Mouse (Mus musculus): ENCODE data around the gene Plxnd1.

The Plxnd1 gene

DNA sequence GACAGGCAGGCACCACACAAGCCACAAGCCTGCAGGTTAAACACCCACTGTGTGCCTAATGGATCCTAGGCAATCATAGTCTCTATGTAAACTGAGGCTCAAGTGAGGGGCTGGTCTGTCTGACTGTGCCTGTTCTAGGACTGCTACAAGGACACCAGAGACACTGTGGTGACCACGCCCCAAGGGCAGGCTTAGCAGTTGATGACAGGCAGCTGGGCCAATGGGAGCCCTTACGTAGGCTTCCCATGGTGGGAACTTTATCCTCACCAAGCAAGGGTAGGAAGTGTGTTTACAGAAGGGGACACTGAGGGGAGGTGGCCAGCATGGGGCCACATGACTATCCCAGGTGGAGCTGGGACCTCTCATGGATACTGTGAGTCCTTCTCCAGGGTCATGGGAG lies 4.4 kb upstream of the Plxnd1 start:
- no peak for DNase-seq (ENCODE audit: low read depth, low spot score)

DNA sequence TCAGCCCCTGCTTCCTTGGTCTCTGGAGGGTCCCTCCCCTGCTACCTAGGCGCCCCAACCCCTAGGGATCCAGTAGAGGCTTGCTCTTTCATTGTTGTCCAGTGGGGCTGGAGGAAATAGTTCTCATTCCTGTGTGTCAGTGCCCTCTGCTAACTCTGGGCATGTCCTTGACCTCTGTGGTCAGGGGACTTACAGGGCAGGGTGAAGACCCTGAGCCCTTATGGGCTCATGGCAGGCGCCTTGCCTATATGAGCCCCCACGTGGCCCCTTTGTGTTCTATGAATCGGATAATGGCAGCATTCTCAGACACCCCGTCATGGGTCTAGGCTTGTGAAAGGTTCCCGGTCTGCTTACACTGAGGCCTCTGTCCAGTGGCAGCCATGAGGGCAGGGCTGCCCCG lies 4.0 kb upstream of the Plxnd1 start:
- DNase-seq (ENCODE audit: low read depth, low spot score): no peak

DNA sequence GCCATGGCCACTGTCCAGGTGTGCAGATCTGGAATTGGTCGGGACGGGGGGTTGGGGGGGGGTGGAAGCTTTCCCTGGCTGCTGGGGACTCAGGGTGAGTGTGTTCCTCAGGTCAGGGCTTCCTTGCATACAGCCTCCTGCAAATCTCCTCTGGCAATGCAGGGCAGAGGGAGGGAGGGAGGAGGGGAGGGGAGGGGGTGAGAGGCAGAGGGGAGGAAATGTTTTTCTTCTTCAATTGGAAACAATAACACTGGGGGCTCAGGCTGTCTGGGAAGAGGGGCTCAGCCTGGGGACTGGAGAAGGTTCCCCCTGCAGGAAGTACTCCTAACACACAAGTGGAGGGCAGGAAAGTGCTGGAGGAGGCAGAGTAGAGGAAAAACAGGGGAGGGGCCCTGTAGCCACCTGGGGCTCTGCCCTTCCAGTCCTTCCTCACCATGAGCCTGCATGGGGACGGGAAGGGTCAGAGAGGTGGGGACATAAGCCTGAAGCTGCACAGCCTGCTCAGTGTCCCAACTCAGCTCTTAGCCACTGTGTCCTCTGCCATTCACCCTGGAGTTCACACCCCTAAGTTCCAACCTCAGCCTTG lies 3.0 kb upstream of the Plxnd1 start:
- no peak for DNase-seq (ENCODE audit: low read depth, low spot score)

DNA sequence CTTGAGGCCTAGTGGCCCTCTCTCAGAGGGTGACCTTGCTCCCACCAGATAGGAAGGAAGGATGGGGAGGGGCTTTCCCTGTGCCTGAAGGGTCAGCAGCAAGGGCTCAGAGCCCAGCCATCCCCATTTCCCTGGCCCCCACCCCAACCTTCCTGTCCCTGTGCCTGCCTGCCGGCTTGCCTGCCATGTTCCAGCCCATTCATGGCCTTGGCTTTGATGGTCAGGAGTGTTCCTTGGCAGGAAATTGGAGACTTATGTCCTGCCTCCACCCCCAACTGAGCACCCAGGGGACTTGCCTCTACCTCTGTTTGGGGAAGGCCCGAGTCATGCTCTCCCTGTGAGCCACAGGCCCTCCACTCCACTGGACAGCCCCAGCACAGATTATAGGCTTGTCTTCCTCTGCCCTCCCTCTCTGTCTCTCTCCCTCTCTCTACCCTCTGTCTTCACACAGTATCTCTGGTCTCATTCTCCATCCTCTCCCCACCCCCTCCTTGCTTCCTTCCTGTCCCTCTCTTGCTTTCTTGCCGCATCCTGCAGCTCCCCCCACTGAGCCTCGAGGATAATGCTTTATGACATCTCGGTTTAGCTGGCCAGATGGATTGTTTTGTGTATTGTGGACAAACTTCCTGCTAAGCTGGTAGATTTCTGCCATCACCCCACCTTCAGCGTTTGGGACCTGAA lies 1.5 kb upstream of the Plxnd1 start:
- peak; percentile 64 for DNase-seq (ENCODE audit: low read depth, low spot score)

DNA sequence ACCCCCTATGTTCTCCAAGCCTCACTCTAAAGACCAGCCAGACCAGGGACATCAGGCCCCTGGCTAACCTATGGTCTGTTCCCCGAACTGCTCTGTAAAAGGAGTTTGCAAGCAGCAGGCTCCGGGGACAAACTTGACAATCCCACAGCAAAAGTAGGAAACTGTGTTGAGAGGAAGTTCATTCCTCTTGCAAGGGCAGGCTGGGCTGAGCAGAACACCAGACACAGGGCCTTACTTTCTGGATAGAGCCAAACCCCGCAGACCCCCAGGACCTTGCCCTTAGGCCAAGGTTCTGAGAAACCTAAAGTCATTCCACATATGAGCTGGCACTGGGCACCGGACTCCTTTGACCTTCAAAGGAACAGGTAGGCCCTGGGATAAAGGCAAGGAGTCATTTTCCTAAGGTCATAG lies 731 bp upstream of the Plxnd1 start:
- DNase-seq (ENCODE audit: low read depth, low spot score): peak; percentile 26

DNA sequence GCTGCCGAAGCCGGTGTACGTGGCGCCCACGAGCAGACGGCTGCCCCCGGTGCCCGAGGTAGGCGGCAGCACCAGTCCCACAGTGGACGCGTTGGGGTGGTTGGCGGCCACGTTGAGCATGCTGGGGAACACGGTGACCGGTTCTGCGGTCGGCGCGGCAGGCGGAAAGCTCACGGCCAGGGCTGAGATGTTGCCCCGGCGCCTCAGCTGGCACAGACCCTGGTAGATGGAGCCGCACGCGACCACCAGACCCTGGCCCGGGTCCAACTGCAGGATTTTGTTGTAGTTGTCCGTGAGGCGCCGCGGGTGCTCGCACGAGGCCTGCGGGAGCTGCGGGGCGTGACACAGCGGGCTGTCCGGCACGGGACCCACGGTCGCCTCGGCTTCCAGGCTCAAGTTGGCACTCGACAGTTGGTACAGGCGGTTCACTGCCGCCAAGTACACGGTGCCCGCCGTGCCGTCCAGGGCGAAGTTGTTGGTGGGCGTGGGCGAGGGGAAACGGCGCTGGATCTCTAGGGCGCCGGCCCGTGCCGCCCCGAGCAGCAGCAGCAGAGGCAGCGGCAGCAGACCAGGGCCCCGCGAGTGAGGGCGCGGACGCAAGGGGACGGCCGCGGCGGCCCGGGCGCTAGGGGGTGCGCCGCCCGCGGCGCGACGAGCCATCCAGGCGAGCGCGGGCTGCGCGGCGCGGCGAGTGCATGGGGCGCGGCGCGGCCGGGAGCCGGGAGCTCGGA lies 494 bp downstream of the Plxnd1 start:
- DNase-seq (ENCODE audit: low read depth, low spot score): peak; percentile 45

DNA sequence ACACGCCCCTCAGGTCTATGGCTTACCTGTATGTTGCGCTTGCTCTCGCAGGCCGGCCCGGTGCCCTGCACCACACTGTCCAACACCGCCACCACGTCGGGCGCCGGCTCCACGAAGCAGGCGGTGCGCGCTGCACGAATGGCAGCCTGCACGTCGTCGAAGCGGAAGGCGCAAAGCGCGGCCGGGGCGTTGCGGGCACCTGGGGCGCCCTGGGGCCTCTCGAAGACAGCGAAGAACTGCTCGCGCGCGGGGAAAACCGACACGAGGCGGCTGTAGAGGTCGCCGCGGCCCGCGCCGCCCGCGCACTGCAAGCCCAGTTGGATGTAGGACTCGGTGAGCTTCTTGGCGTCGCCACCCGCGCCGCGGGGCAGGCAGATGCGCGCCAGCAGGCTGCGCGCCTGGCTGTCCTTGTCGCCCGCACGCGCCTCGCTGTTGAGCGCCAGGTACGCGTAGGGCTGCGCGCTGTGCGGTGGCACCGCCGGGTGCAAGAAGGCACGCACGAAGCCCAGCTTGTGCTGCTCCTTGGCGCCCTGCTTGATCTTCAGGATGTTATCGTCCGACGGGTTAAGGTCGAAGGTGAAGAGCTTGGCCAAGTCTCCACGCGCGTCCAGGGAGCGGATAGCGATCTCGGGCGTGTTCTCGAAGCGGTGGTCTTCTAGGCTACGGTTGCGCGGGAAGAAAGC lies 1.2 kb downstream of the Plxnd1 start:
- DNase-seq (ENCODE audit: low read depth, low spot score): peak; percentile 61

DNA sequence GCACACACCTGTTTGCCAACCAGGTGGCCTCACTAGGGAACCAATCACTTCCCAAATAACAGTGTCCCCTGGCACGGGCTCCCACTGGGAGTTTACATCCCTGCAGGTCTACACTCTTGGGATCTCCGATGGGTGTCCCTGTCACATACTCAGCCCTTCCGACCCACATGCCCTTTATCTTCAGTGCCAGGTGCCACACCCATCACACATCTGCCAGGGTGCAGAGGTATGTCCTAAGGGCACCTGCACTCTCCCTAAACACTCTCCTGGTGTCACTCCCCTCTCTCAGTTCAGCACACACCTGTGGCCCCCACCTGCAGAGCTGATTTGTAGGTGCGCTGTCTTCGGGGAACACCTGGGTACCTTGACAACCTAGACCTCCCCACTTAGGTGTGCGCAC lies 1.8 kb downstream of the Plxnd1 start:
- no peak for DNase-seq (ENCODE audit: low read depth, low spot score)

DNA sequence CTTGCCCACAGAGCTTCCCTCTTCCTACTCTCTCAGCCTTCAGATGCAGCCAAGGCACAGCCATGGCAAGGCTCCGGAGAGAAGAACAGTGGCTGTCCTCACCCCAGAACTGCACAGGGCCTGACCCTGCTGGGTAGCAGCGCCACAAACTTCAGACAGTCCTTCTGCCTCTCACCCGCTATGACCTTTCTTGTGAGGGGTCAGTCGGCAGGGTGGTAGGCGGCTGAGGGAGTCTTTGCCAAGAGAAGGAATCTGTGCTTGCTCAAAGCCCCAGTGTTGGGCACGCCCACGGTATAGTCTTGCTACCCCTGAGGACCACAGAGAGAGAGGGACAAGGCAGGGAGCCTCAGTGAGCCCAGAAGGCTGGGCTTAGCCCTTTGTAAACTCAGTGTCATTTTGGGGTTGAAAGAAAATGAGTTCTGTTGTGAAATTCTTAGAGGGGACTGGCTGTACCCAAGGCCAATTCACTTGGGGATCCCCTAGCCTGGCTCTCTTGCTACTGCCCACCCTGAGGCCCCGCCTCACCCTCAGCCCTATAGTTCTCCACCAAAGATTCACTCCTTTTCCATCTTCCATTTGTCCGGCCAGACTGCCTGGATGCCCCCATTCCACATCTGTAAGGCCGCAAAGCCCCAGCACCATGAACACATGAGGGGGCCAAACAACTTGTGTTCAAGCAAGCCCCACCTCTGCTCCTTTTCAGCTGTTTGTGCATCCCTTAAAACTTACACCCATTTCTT lies 2.8 kb downstream of the Plxnd1 start:
- no peak for DNase-seq (ENCODE audit: low read depth, low spot score)

DNA sequence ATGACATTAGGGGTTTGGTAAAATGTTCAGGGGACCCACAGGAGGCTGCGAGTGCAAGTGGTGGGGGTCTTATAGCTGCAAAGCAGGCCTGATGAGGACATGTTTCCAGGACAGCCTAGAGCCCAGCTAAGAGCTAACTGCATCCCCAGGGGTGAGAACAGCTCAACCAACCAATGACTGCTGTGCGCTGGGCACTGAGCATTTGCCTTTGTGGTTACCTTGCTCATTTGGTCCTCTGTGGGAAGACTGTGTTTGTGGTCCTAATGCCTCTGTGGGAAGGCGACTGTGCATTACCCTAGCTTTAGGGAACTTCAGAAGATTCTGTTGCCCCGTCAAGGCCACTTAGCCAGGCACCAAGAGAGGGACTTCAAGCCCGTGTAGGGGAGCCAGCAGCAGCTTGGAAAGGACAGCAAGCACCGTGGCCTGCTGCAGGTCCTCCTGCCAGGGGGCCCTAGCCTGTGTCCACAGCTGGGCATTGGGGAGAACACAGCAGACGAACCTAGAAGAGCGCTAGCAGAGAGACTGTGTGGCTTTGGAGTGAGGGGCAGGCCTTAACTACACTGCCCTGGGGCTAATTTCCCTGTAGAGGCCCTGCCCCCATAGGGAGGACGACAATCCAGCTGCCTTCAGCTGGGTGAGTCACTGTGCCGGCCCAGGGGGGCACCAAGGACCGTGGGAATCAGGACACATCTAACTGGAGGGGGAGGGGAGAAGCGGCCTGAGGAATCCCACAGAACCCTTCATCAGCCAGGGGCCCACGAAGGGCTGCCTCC lies 3.5 kb downstream of the Plxnd1 start:
- DNase-seq (ENCODE audit: low read depth, low spot score): no peak

DNA sequence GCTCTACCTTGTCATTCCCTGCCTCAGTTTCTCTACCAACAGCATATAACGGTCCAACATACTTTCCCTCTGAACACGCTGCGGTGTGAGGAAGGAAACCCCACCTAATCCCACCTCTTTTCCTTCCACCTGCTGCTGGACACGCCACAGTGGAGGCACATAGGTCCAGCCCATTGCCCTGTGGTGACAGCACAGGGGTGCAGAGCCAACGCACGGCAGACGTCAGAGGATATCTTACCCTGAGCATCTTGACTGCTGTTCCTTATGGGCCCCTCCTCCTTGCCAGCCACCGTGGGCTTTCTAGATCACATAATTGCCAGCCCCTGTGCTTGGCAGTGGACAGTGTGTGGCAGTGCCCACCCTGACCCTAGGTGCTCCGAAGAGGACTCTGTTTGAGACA lies 4.3 kb downstream of the Plxnd1 start:
- DNase-seq (ENCODE audit: low read depth, low spot score): no peak

DNA sequence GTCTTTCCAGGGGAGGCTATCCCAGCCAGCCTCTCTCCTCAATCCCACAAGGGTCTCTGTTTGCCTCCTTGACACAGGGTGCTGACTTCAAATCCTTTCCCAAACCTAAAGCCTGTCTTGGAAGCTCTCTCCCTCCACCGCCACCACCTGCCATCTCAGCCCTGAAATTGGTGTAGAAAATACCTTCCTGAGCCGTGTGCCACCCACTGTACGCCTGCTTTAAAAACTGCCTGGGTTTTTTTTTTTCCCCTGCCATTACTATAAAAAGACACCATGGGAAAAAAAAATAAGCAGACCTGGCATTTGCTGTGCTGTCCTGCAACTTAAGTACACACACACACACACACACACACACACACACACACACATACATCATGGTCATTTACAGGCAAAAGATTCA lies 4.7 kb downstream of the Plxnd1 start:
- DNase-seq (ENCODE audit: low read depth, low spot score): no peak

DNA sequence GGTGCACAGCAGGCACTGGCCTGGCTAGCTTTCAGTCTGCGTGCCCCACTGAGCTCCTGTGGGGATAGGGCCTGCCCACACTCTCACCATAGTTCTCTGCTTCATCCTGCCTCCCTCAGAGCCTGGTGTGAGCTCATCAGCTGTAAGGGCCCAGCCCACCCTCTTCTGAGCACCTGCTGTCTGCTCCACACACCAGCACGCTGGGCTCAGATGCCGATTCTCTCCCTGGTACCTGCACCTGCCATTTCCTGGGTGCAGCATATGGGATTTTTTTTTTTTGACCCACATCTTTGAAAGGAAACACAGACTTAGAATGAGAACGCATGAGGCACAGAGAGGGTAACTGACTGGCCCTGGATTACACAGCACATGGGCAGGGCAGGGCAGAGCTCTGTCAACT lies 5.2 kb downstream of the Plxnd1 start:
- no peak for DNase-seq (ENCODE audit: low read depth, low spot score)

DNA sequence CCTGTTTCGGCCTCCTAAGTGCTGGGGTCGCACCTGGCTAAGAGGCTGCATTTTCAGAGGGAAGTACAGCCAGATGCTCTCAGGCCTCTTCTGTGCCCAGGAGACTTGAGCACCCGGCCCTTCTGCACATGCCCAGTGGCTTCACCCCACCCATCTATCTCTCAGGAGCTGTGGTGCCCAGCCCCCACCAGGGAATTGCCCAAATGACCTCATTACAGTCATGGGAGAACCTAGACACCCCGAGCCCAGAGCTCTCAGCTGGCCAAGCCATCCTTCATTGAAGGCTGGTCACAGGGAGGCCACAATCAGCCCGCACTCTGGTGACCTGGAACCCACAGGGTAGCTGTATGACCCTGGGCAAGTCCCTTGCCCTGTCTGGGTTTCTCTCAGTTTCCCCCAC lies 5.8 kb downstream of the Plxnd1 start:
- no peak for DNase-seq (ENCODE audit: low read depth, low spot score)

DNA sequence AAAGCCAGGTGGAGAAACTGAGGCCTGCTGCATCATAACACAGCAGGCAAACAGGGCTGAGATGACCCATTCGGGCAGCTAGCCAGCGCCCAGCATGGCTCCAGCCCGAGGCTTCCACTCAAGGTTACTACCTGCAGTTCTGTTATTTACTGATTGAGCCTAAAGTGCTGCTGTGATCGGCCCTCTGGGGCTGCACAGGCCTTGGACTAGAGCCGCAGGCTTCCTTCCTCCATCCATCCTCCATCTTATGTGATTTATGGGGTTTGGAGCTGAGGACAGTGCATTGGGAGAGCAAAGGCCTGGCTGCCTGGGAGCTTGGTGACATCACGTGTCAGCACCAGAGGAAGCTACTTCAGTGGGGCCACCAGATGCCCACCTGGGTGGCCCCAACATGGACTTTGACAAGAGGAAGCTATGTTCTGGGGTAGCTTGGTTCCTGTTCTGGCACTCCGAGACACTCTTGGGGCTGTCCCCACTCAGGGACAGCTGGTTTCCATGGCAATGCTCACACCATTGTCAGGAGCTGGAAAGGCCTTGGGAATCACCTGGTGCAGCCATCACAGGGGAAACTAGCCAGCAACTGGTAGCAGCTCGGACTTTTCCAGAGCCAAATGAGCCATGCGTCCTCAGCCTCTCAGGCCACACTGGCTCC lies 7.6 kb downstream of the Plxnd1 start:
- DNase-seq (ENCODE audit: low read depth, low spot score): no peak

DNA sequence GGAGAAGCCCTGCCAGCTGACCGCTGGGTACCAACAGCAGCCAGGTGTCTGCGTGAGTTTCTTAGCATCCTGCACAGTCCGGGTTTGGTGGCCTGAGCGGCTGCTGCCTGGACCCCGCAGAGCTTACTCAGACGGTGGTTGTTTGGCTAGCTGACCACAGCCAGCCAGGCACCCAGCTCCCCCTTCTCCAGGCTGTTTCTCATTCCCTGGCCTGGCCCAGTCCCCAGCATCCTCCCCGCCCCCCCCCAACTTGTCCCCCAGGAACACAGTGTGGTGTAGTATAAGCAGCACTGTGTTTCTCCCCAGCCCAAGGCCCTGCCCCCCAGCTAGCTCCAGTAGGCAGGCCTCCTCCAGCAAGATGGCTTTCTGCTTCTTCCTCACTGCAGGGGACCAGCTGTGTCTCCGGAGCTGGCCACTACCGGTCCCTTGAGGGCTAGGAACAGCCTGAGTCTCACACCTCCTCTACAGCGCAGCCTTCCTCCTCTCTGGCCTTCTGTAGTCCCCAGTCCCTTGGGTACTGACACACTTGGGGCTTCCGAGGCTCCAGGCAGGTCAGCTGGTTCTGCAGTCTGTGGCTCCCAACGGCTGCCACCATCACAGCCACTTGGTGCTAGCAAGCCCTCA lies 8.2 kb downstream of the Plxnd1 start:
- DNase-seq (ENCODE audit: low read depth, low spot score): no peak

DNA sequence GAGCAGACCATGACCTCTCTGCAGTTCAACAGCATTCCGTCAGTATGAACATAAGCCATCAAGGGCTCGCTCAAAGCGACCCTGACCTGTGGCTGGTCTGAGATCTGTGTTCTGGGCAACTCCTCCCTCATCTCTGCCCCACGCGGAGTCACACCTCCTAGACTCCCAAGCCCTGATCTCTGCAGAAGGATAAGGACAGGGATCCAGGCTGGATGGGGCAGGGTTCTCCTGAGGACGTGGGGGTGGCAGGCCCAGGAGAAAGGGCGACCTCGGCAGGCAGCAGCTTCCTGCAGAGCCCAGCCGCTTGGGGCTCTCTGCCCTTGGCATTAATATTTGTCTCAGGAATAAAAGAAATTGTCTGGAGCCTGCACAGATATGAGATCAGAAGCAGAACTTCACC lies 9.2 kb downstream of the Plxnd1 start:
- DNase-seq (ENCODE audit: low read depth, low spot score): no peak

DNA sequence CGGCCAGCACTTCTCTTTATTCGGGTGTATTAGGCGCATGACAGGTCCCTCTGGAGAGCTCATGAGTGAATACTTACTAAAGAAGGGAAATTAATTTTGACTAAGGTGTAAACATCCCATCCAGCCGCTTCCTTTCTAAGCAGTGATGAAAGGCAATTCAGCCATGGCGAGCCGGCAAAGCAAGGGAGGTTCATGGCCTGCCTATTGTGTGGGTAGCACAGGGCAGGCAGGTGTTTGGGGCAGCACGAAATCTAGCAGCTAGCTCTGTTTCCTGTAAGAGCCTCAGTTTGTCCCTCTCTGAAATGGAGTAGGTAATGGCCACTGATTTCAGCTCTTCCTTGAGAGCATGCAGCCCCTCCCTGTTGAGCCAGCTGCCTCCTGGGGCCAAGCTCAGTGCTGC lies 10.2 kb downstream of the Plxnd1 start:
- no peak for DNase-seq (ENCODE audit: low read depth, low spot score)

DNA sequence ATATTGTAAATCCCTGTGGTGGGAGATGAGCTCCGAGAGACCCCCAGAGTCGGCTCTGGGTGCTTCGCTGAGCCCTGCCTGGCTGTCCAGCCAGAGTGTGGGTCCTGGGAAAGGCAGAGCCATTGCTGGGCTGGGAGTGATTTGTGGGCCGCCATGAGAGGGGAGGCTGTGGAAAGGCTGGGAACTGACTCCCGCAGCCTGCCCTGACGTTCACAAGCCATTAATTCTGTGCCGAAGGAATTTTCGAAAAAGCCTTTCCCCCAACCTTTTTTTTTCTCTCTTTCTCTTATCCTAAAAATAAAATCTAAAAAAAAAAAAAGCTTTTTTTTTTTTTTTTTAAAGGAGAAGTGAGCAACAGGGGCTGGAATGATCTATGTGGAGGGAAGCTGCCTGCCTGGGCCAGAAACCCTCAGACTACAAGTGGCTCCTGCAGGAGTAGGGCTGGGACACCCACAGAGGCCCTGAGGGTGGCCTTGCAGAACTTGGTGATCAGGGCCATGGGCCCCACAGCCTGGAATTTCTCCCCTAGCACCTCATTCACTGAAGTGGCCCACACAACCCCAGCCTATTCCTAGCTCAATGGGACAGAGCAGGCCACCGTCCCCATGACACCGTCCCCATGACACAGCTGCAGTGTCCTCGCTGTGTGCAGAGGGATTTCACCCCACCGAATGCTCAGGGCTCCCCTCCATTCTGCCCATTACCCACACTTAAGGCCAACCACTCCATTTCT lies 11.3 kb downstream of the Plxnd1 start:
- DNase-seq (ENCODE audit: low read depth, low spot score): no peak

Data from CD4-positive helper T cell, adult 2 months (primary cell).